Mouse (Mus musculus) lung, embryonic 16.5 days (tissue): ENCODE data around the gene Itprid2. TPM values are rescaled to one million over a fixed set of nuclear protein-coding genes. Genes with fewer than 3 reads are reported as not detected.

Experiments used
- ATAC-seq: fragments of 200-750 bp; cut with Nextera tagmentation; 2 replicates; pipeline ENCODE4 v1.8.0; 2017; ENCODE audit warnings: low read depth, mild to moderate bottlenecking, moderate library complexity
- H3K27ac ChIP-seq: fragments of 300-500 bp; sonication (generic); 2 replicates; pipeline ENCODE4 v1.5.1; 2014; ENCODE audit warnings: mild to moderate bottlenecking, control low read depth, low read length
- H3K27me3 ChIP-seq: fragments of 300-500 bp; sonication (generic); 2 replicates; pipeline ENCODE4 v1.6.1; 2014; ENCODE audit warnings: low read depth, low read length, mixed read lengths; ENCODE audit not compliant: control insufficient read depth, insufficient read depth
- H3K36me3 ChIP-seq: fragments of 300-500 bp; sonication (generic); 2 replicates; pipeline ENCODE4 v1.6.1; 2014; ENCODE audit warnings: low read length; ENCODE audit not compliant: control insufficient read depth, insufficient read depth
- H3K4me1 ChIP-seq: fragments of 300-500 bp; sonication (generic); replicated peaks from 2 replicates; pipeline ENCODE4 v1.6.1; 2014; ENCODE audit warnings: low read length, mixed read lengths; ENCODE audit not compliant: control insufficient read depth, insufficient read depth
- H3K4me2 ChIP-seq: fragments of 300-500 bp; sonication (generic); 2 replicates; pipeline ENCODE4 v1.6.1; 2014; ENCODE audit warnings: low read depth, low read length, control low read depth
- H3K4me3 ChIP-seq: fragments of 300-500 bp; sonication (generic); 2 replicates; pipeline ENCODE4 v1.5.1; 2014; ENCODE audit warnings: mild to moderate bottlenecking, low read length, control low read depth
- H3K9ac ChIP-seq: fragments of 300-500 bp; sonication (generic); 2 replicates; pipeline ENCODE4 v1.6.1; 2014; ENCODE audit warnings: low read length, control low read depth
- H3K9me3 ChIP-seq: fragments of 300-500 bp; sonication (generic); 2 replicates; pipeline ENCODE4 v1.6.1; 2016; ENCODE audit warnings: low read length; ENCODE audit not compliant: control insufficient read depth
- WGBS: fragments of 180-500 bp; shearing (Covaris S2); extraction: QIAGEN DNeasy Blood & Tissue Kit; methylation state at CpG from one replicate; pipeline ENCODE4 v1.1.7; 2014; 5-methylcytosine and 5-hydroxymethylcytosine counted together
- polyA plus RNA-seq: library from polyadenylated mRNA; unstranded; fragments of >200 nt; fragmentation: Nextera tagmentation; extraction: Ambion mirVana; gene quantifications from 2 replicates; pipeline ENCODE4 v1.2.1, GENCODE M21; 2015

The Itprid2 gene
- polyA plus RNA-seq, 1 experiment from 2014 or later: 8.7 TPM

- 93% methylated on average over 4 of the region's 4 CpGs for WGBS
- no peak overlapping the region for H3K27ac ChIP-seq
- no peak for ATAC-seq
Measured at GRCm38 (mm10) chr2:79683258-79683657, 48.1 kb downstream of the Itprid2 start.

GRCm38 (mm10) chr2:79690838-79691237, 55.7 kb downstream of the Itprid2 start:
- Histone ChIP-seq H3K9ac (no peak overlapping the region), H3K27me3 (no peaks in the 10 kb centered on the region), H3K4me1 (peaks cover 5% of the 10 kb centered on the region; the same call in 1 of the 2 replicates), H3K4me2 (no peak overlapping the region), H3K36me3 (no peaks in the 10 kb centered on the region), H3K4me3 (no peak overlapping the region), H3K27ac (no peak overlapping the region), H3K9me3 (no peaks in the 10 kb centered on the region)
- ATAC-seq: no peak
- 49% methylated on average over 3 of the region's 3 CpGs for WGBS

More at GRCm38 (mm10) chr2:79683258-79683657, 48.1 kb downstream of the Itprid2 start:
- Histone ChIP-seq H3K27me3 (no peaks in the 10 kb centered on the region), H3K4me1 (no peaks in the 10 kb centered on the region; the same call in 1 of the 2 replicates), H3K4me2 (no peak overlapping the region), H3K36me3 (no peaks in the 10 kb centered on the region; the same call in 1 of the 2 replicates), H3K4me3 (no peak overlapping the region), H3K9me3 (no peaks in the 10 kb centered on the region), H3K9ac (no peak overlapping the region)

GRCm38 (mm10) chr2:79695190-79695589, 60.0 kb downstream of the Itprid2 start:
- ATAC-seq: no peak
- Histone ChIP-seq H3K4me1 (peaks cover 1% of the 10 kb centered on the region; the same call in 1 of the 2 replicates), H3K27me3 (no peaks in the 10 kb centered on the region), H3K4me2 (no peak overlapping the region), H3K4me3 (no peak overlapping the region), H3K27ac (no peak overlapping the region), H3K36me3 (no peaks in the 10 kb centered on the region), H3K9me3 (no peaks in the 10 kb centered on the region), H3K9ac (no peak overlapping the region)
- WGBS: 92% methylated on average over 4 of the region's 4 CpGs

GRCm38 (mm10) chr2:79695939-79696338, 60.8 kb downstream of the Itprid2 start:
- ATAC-seq: no peak
- no peaks in the 10 kb centered on the region for H3K27me3 ChIP-seq

GRCm38 (mm10) chr2:79696478-79697230, 61.5 kb downstream of the Itprid2 start:
- no peak overlapping the region for H3K4me2 ChIP-seq
- 77% methylated on average over 10 of the region's 10 CpGs for WGBS
- no peaks in the 10 kb centered on the region for H3K36me3 ChIP-seq
- no peaks in the 10 kb centered on the region for H3K27me3 ChIP-seq
- ATAC-seq: no peak
- no peaks in the 10 kb centered on the region for H3K9me3 ChIP-seq
- no peak overlapping the region for H3K9ac ChIP-seq
- no peak overlapping the region for H3K4me3 ChIP-seq
- no peaks in the 10 kb centered on the region for H3K4me1 ChIP-seq
- H3K27ac ChIP-seq: no peak overlapping the region

More at GRCm38 (mm10) chr2:79695939-79696338, 60.8 kb downstream of the Itprid2 start:
- Histone ChIP-seq H3K4me1 (no peaks in the 10 kb centered on the region), H3K9me3 (no peaks in the 10 kb centered on the region), H3K9ac (no peak overlapping the region), H3K4me3 (no peak overlapping the region), H3K4me2 (no peak overlapping the region), H3K36me3 (no peaks in the 10 kb centered on the region), H3K27ac (no peak overlapping the region)
- WGBS: 82% methylated on average over 12 of the region's 12 CpGs

- Histone ChIP-seq H3K9ac (no peak overlapping the region), H3K4me1 (no peaks in the 10 kb centered on the region), H3K27ac (no peak overlapping the region), H3K4me3 (no peak overlapping the region), H3K4me2 (no peak overlapping the region), H3K9me3 (no peaks in the 10 kb centered on the region), H3K27me3 (no peaks in the 10 kb centered on the region), H3K36me3 (no peaks in the 10 kb centered on the region)
- ATAC-seq: no peak
- WGBS: 45% methylated on average over 2 of the region's 2 CpGs
Measured at GRCm38 (mm10) chr2:79698166-79698565, 63.0 kb downstream of the Itprid2 start.

GRCm38 (mm10) chr2:79704773-79705172, 69.6 kb downstream of the Itprid2 start:
- H3K4me2 ChIP-seq: no peak overlapping the region
- no peak overlapping the region for H3K27ac ChIP-seq
- no peak for ATAC-seq
- H3K27me3 ChIP-seq: no peaks in the 10 kb centered on the region
- H3K9me3 ChIP-seq: no peaks in the 10 kb centered on the region
- 53% methylated on average over 2 of the region's 2 CpGs for WGBS
- H3K36me3 ChIP-seq: no peaks in the 10 kb centered on the region
- H3K4me1 ChIP-seq: no peaks in the 10 kb centered on the region
- no peak overlapping the region for H3K4me3 ChIP-seq
- H3K9ac ChIP-seq: no peak overlapping the region

- H3K27ac ChIP-seq: no peak within 1 kb of the TSS
- no peaks in the 10 kb centered on the region for H3K9me3 ChIP-seq
- H3K4me2 ChIP-seq: no peak within 1 kb of the TSS
- WGBS: 88% methylated on average over 6 of the region's 6 CpGs
- H3K36me3 ChIP-seq: no peaks in the 10 kb centered on the region
- no peak within 1 kb of the TSS for H3K9ac ChIP-seq
- no peak for ATAC-seq
- H3K4me3 ChIP-seq: no peak within 1 kb of the TSS
- no peaks in the 10 kb centered on the region for H3K27me3 ChIP-seq
- H3K4me1 ChIP-seq: no peaks in the 10 kb centered on the region
Measured at GRCm38 (mm10) chr2:79707575-79707974, 72.4 kb downstream of the Itprid2 start, which contains the start of gene Ppp1r1c. Ppp1r1c (plus strand) TSS chr2:79707780.

- no peak for ATAC-seq
- WGBS: 35% methylated on average over 3 of the region's 3 CpGs
Measured at GRCm38 (mm10) chr2:79713662-79714091, 78.5 kb downstream of the Itprid2 start.

More at GRCm38 (mm10) chr2:79713662-79714091, 78.5 kb downstream of the Itprid2 start:
- H3K4me1 ChIP-seq: no peaks in the 10 kb centered on the region
- H3K4me3 ChIP-seq: no peak overlapping the region
- H3K4me2 ChIP-seq: no peak overlapping the region
- no peaks in the 10 kb centered on the region for H3K36me3 ChIP-seq
- H3K9ac ChIP-seq: no peak overlapping the region
- no peaks in the 10 kb centered on the region for H3K27me3 ChIP-seq
- H3K27ac ChIP-seq: no peak overlapping the region
- no peaks in the 10 kb centered on the region for H3K9me3 ChIP-seq
